Mouse (Mus musculus) C2C12 (cell line): Measurements from ENCODE around the gene Nme7.

Experiments
- CEBPB ChIP-seq: IDR thresholded peaks from one replicate; pipeline ENCODE4 v1.6.1; 2011; ENCODE audit warnings: low read depth, mild to moderate bottlenecking, control low read depth, moderate library complexity
- CTCF ChIP-seq: IDR thresholded peaks from one replicate; pipeline ENCODE4 v1.5.1; 2011; ENCODE audit not compliant: control insufficient read depth, insufficient read depth, insufficient read length
- MAX ChIP-seq: IDR thresholded peaks from one replicate; pipeline ENCODE4 v1.6.1; 2011; ENCODE audit warnings: mild to moderate bottlenecking, control low read depth
- MYOG ChIP-seq: IDR thresholded peaks from one replicate; pipeline ENCODE4 v1.6.1; 2011; ENCODE audit not compliant: control insufficient read depth, insufficient read length; ENCODE audit errors: extremely low read depth
- USF1 ChIP-seq: IDR thresholded peaks from one replicate; pipeline ENCODE4 v1.6.1; 2011; ENCODE audit warnings: low read depth, mild to moderate bottlenecking, control low read depth, moderate library complexity

- TF ChIP-seq USF1 (no peak), CTCF (no peak), MAX (no peak), MYOG (no peak), CEBPB (no peak)
Measured at GRCm38 (mm10) chr1:164475895-164476294, 172.0 kb downstream of the Nme7 start.
